Mouse (Mus musculus): ENCODE results near the gene Nfyc. TPM values are rescaled to one million over a fixed set of nuclear protein-coding genes. Genes with fewer than 3 reads are reported as not detected.

Nfyc gene
- total and polyA plus RNA-seq, 2 experiments from 2014 or later = 60.5 to 87.8 TPM

GRCm38 (mm10) chr4:120745731-120746551 is 85.4 kb downstream of the Nfyc start:
- H3K27ac ChIP-seq (ENCODE audit: low read depth, low read length) = no peak overlapping the region
- H3K4me1 ChIP-seq (ENCODE audit: insufficient read depth, low read length) = no peaks in the 10 kb centered on the region
- DNase-seq (ENCODE audit: low spot score) (peak; percentile 12), ATAC-seq (ENCODE audit: low FRiP score) (no peak)
- H3K9ac ChIP-seq (replicated peaks; ENCODE audit: low read length, poor library complexity, severe bottlenecking) = no peak overlapping the region; the same call in 1 of the 2 replicates
- peaks cover 26% of the 10 kb centered on the region for H3K27me3 ChIP-seq (ENCODE audit: insufficient read depth, low read length)
- WGBS = 29% methylated on average over 10 of the region's 10 CpGs
- peak overlapping the region; percentile 21; the same call in 1 of the 2 replicates for H3K4me2 ChIP-seq (ENCODE audit: low read depth, low read length, poor library complexity, severe bottlenecking)
- peak overlapping the region; percentile 66; the same call in 1 of the 2 replicates for H3K4me3 ChIP-seq (ENCODE audit: low read depth, low read length)
- no peaks in the 10 kb centered on the region for H3K9me3 ChIP-seq (ENCODE audit: low read length)
- no peaks in the 10 kb centered on the region for H3K36me3 ChIP-seq (ENCODE audit: insufficient read depth, low read length)
- no peak for TF ChIP-seq CTCF (IDR thresholded peaks at IDR 0.05)

- H3K36me3 ChIP-seq (ENCODE audit: insufficient read depth, low read length) = no peaks in the 10 kb centered on the region
- ATAC-seq (ENCODE audit: low FRiP score) (no peak), DNase-seq (ENCODE audit: low spot score) (no peak)
- H3K9me3 ChIP-seq (ENCODE audit: low read length) = no peaks in the 10 kb centered on the region
- WGBS = 76% methylated on average over 3 of the region's 3 CpGs
- H3K4me1 ChIP-seq (ENCODE audit: insufficient read depth, low read length) = no peaks in the 10 kb centered on the region
- no peak for TF ChIP-seq CTCF (IDR thresholded peaks at IDR 0.05)
- no peak overlapping the region for H3K4me3 ChIP-seq (ENCODE audit: low read depth, low read length)
- no peak overlapping the region for H3K27ac ChIP-seq (ENCODE audit: low read depth, low read length)
- no peak overlapping the region for H3K4me2 ChIP-seq (ENCODE audit: low read depth, low read length, poor library complexity, severe bottlenecking)
- peaks cover 9% of the 10 kb centered on the region for H3K27me3 ChIP-seq (ENCODE audit: insufficient read depth, low read length)
- no peak overlapping the region for H3K9ac ChIP-seq (replicated peaks; ENCODE audit: low read length, poor library complexity, severe bottlenecking)
These were observed 87.7 kb downstream of the Nfyc start for GRCm38 (mm10) chr4:120743636-120744035.

GRCm38 (mm10) chr4:120741303-120741702 is 90.1 kb downstream of the Nfyc start:
- Histone ChIP-seq H3K4me1 (ENCODE audit: insufficient read depth, low read length) (no peaks in the 10 kb centered on the region), H3K4me2 (ENCODE audit: low read depth, low read length, poor library complexity, severe bottlenecking) (no peak overlapping the region), H3K9ac (replicated peaks; ENCODE audit: low read length, poor library complexity, severe bottlenecking) (no peak overlapping the region), H3K27me3 (ENCODE audit: insufficient read depth, low read length) (0 out of 2 replicates have a peak, but pooled peaks cover 3% of the 10 kb centered on the region), H3K36me3 (ENCODE audit: insufficient read depth, low read length) (no peaks in the 10 kb centered on the region), H3K4me3 (ENCODE audit: low read depth, low read length) (no peak overlapping the region), H3K9me3 (ENCODE audit: low read length) (no peaks in the 10 kb centered on the region), H3K27ac (ENCODE audit: low read depth, low read length) (no peak overlapping the region)
- TF ChIP-seq CTCF (IDR thresholded peaks at IDR 0.05) = no peak
- ATAC-seq (ENCODE audit: low FRiP score) (no peak), DNase-seq (ENCODE audit: low spot score) (peak; percentile 36)
- 67% methylated on average over 6 of the region's 6 CpGs for WGBS

GRCm38 (mm10) chr4:120734012-120734622 is 97.3 kb downstream of the Nfyc start:
- Histone ChIP-seq H3K4me3 (ENCODE audit: low read depth, low read length) (no peak overlapping the region), H3K4me1 (ENCODE audit: insufficient read depth, low read length) (no peaks in the 10 kb centered on the region), H3K9me3 (ENCODE audit: low read length) (no peaks in the 10 kb centered on the region), H3K27me3 (ENCODE audit: insufficient read depth, low read length) (peaks cover 12% of the 10 kb centered on the region; the same call in 1 of the 2 replicates), H3K9ac (replicated peaks; ENCODE audit: low read length, poor library complexity, severe bottlenecking) (no peak overlapping the region), H3K4me2 (ENCODE audit: low read depth, low read length, poor library complexity, severe bottlenecking) (no peak overlapping the region), H3K27ac (ENCODE audit: low read depth, low read length) (no peak overlapping the region), H3K36me3 (ENCODE audit: insufficient read depth, low read length) (no peaks in the 10 kb centered on the region)
- DNase-seq (ENCODE audit: low spot score) (peak; percentile 26), ATAC-seq (ENCODE audit: low FRiP score) (peak; percentile 53)
- 53% methylated on average over 5 of the region's 5 CpGs for WGBS
- no peak for TF ChIP-seq CTCF (IDR thresholded peaks at IDR 0.05)

- 90% methylated on average over 6 of the region's 6 CpGs for WGBS
- Histone ChIP-seq H3K9me3 (ENCODE audit: low read length) (no peaks in the 10 kb centered on the region), H3K4me3 (ENCODE audit: low read depth, low read length) (no peak overlapping the region), H3K36me3 (ENCODE audit: insufficient read depth, low read length) (no peaks in the 10 kb centered on the region), H3K4me1 (ENCODE audit: insufficient read depth, low read length) (no peaks in the 10 kb centered on the region), H3K27ac (ENCODE audit: low read depth, low read length) (no peak overlapping the region), H3K27me3 (ENCODE audit: insufficient read depth, low read length) (peaks cover 12% of the 10 kb centered on the region; the same call in 1 of the 2 replicates), H3K4me2 (ENCODE audit: low read depth, low read length, poor library complexity, severe bottlenecking) (no peak overlapping the region), H3K9ac (replicated peaks; ENCODE audit: low read length, poor library complexity, severe bottlenecking) (no peak overlapping the region)
- DNase-seq (ENCODE audit: low spot score) (no peak), ATAC-seq (ENCODE audit: low FRiP score) (no peak)
- TF ChIP-seq CTCF (IDR thresholded peaks at IDR 0.05) = no peak
These were observed 98.6 kb downstream of the Nfyc start for GRCm38 (mm10) chr4:120732737-120733136.

All from midbrain, postnatal 0 days (tissue).